Mouse (Mus musculus) embryonic fibroblast, embryonic 13.5 days (primary cell): ENCODE measurements around the gene Irf2bpl.

Experiments used
- CTCF ChIP-seq: IDR thresholded peaks from 2 replicates; pipeline ENCODE4 v1.5.1; 2011; ENCODE audit warnings: mild to moderate bottlenecking, control low read depth, low read length, moderate library complexity, borderline replicate concordance; ENCODE audit not compliant: insufficient read depth
- POLR2A ChIP-seq: IDR thresholded peaks from 2 replicates; pipeline ENCODE4 v1.6.1; 2011; ENCODE audit warnings: low read depth, mild to moderate bottlenecking, control low read depth, low read length, moderate library complexity

- TF ChIP-seq CTCF = no peak
- TF ChIP-seq POLR2A = peak; percentile 30; the same call in 1 of the 2 replicates
Measured at GRCm38 (mm10) chr12:86834416-86834772, 50.2 kb downstream of the Irf2bpl start.
